Mouse (Mus musculus): ENCODE results near the gene Prkx.
A peak's percentile ranks its signal among the peaks of the same experiment; 100 is the strongest.

Prkx gene

GRCm38 (mm10) chrX:77796238-77796835 is at the start of gene Prkx:
TSS of gene Prkx (minus strand) at chrX:77796278.
- no peak for DNase-seq (ENCODE audit: low read depth)

GRCm38 (mm10) chrX:77812031-77812430 is 16.0 kb upstream of the Prkx start:
- DNase-seq (ENCODE audit: low read depth) = no peak

- DNase-seq (ENCODE audit: low read depth) = peak; percentile 59
Observed at GRCm38 (mm10) chrX:77810608-77811206, 14.6 kb upstream of the Prkx start.

GRCm38 (mm10) chrX:77808602-77809001 is 12.5 kb upstream of the Prkx start:
- DNase-seq (ENCODE audit: low read depth) = peak; percentile 69

DNA sequence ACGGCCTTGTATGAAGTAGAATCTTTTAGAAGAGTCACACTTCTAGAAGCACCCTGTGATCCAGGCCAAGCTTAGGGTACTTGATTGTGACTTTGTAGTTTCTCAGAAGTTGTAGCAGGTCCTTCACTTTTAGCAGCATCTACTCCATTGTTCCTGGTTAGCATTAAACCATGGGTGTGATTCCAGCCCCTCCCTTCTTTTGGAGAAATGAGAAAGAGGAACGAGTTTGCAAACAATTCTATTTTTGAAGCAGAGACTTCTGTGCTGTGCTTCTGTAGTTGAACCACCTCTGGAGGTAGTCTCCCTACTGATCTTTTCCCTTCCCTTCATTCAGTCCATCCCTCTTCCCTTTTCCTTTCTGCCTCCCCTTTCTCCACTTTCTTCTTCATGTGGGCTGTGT is 6.2 kb upstream of the Prkx start:
- no peak for DNase-seq (ENCODE audit: low read depth)

GRCm38 (mm10) chrX:77801543-77801942 is 5.5 kb upstream of the Prkx start:
- no peak for DNase-seq (ENCODE audit: low read depth)

DNA sequence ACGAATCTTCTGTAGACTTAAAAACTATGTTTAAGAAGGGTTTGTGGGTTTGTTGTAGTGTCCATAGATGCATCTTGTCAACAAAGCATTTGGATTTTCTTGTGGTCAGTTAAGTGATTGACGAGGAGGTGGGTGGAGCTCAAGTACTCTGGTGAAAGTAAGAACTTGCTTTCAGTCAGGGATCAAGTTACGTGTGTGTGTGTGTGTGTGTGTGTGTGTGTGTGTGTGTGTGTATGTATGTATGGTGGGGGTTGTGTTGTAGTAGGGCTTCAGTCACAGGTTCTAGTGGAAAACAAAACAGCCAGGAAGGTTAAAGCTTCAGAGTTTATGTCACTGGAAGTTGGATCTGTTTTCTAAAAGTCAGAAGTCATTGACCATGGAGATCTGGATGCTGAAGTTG is 3.5 kb upstream of the Prkx start:
- DNase-seq (ENCODE audit: low read depth) = no peak

DNA sequence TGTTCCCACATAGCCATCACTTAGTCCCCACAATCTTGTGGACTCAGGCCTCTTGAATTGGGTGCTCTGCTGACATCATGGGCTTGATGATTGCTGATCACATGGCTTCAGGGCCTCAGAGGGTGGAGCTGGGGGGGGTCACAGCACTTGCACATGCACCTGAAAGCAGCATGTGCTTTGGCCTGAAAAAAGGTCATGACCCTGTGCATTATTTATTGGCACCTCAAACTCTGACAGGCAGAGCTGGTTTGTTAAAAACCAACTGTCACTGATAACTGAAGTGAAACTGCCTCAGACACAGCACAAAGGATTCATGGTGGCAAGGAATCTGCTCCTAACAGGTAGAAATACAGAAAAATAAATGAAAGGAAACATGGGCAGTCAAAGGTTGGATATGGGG is 1.7 kb upstream of the Prkx start:
- DNase-seq (ENCODE audit: low read depth) = no peak

- DNase-seq (ENCODE audit: low read depth) = no peak
Observed at GRCm38 (mm10) chrX:77796916-77797315, 838 bp upstream of the Prkx start.

DNA sequence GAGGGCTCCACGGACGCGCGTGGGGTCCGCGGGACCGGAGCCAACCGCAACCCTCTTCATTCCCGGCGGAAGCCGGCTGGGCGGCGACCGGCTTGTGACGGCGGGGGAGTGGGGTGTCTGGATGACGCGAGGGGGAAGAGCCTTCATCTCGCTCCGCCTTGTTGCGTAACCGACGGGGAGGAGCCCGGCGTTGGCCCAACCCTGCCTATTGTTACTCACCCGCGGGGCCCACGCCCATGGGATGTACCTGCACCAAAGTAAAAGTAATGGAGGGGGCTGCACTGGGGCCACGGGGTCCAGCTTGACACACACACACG is 262 bp downstream of the Prkx start:
- peak; percentile 93 for DNase-seq (ENCODE audit: low read depth)

DNA sequence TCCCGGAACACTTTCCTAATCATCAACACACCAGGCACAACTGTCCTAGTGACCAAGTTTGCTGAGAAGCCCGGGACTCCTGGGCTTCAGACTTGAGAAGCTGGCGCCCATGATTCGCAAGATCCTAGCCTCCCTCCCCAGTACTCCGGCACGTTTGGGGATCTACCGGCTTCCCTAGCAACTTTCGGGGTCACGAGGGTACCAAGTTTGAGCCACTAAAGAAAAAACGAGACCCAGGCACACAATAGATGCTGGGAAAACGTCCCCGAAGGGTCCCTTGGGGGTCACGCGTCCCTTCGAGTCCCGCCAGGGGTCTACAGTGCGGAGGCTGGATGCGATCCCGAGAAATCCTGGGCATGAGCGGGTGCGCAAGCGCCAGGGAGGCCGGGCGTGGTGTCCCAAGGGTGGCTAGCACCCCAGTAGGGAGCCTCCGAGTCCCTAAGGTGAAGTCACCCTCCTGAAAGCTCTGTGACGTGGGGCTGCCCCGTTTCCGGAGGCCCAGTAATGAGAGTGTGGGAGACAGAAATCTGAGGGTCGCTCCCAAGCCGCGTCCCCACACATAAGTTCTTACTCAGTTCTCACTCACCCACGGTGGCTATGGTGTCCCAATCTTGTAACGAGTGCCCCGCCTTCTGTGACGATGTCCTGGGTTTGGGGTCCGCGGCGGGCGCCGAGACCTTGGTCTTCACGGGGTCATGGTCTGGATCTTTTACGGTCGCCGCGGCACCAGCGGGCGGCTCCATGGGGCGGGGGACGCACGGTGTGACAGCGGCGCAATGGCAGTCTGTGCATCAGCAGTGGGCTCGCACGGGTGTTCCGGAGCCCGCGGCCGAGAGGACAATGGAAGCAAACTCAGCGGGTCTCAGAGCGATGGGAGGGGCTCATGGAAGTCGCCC is 868 bp downstream of the Prkx start:
- DNase-seq (ENCODE audit: low read depth) = no peak

- no peak for DNase-seq (ENCODE audit: low read depth)
Observed at GRCm38 (mm10) chrX:77788675-77789074, 7.4 kb downstream of the Prkx start.

- no peak for DNase-seq (ENCODE audit: low read depth)
Observed at GRCm38 (mm10) chrX:77786354-77786753, 9.7 kb downstream of the Prkx start.

DNA sequence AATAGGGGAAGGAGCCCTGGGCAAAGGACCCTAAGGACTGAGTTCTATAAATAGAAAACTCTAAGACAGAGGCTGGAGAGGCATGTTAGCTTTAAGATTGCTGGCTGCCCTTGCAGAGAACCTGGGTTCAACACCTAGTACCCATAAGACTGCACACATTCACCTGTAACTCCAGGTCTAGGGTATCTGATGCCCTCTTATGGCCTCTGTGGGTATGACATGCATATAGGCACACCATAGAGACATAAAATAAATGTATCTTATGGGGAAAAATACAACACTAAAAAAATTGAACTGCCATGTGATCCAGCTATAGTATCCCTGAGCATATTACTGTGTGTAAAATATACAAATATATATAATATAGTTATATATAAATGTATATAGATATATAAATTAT is 18.3 kb downstream of the Prkx start:
- peak; percentile 45 for DNase-seq (ENCODE audit: low read depth)

DNA sequence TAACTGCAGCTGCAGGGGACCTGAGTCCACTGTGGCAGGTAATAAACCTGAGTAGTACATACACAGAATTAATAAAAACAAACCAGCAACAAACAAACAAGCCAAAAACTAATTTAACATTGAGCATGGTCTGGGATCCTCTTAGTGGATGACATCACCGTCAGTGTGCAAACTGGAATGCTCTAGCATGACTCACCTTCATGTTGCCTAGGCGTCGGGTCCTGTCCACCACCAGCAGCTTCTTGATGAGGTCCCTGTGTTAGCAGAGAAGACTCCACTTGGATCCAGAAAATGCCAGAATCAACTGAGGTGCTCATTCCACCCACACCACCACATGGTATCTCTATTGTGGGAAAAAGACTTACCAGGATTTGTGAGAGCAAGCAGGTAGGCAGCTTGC is 30.9 kb downstream of the Prkx start:
- no peak for DNase-seq (ENCODE audit: low read depth)

GRCm38 (mm10) chrX:77744260-77744659 is 51.8 kb downstream of the Prkx start:
- peak; percentile 52 for DNase-seq (ENCODE audit: low read depth)

DNA sequence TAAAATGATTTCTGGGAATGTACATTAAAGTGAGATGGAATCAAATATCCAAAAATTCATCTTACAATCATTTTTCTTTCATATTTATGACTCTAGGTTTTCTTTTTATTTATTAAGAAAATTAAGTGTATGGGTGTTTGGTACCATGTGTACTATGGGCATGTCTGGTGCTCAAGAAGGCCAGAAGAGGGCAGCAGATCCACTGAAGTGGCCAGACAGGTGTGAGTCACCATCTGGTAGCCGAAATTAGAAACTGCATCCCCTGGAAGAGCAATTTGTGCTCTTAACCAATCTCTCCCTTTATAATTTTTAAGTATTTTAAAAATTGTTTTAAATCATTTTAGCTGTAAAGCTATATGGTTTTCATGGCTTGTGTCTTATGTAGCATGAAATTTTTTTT is 54.7 kb downstream of the Prkx start:
- peak; percentile 42 for DNase-seq (ENCODE audit: low read depth)

DNA sequence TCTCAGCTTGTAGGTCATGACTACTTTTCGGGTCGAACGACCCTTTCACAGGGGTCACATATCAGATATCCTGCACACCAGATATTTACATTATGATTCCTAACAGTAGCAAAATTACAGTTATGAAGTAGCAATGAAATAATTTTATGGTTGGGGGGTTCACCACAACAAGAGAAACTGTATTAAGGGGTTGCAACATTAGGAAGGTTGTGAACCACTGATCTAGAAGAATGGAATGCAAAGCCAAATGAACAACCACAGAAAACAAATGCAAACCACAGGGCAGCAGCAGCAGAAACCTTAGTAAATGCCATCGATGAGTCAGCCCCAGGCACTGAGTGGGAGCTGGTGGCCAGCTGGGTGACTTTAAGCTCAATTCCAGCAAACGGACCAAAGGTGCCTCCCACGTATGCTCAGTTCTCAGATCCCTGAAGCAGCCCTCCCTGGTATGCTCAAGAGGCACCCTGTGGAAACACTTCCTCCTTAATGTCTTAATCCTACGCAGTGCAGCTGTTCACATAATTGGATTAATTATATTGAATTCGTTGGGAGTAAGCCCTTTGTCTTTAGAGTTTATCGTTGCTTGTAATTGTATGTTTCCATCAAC is 62.0 kb downstream of the Prkx start:
- DNase-seq (ENCODE audit: low read depth) = no peak

- peak; percentile 44 for DNase-seq (ENCODE audit: low read depth)
Observed at GRCm38 (mm10) chrX:77720298-77720697, 75.8 kb downstream of the Prkx start.

Measured in naive thymus-derived CD4-positive, alpha-beta T cell, adult 2 months (primary cell).